Mouse (Mus musculus) adrenal gland, postnatal 10 days (tissue): ENCODE data around the gene Mybph. TPM values are rescaled to one million over a fixed set of nuclear protein-coding genes. Genes with fewer than 3 reads are reported as not detected.

Experiments used
- DNase-seq: peaks from one replicate; pipeline ENCODE4 v3.0.0; 2021; ENCODE audit warnings: mixed read lengths
- total RNA-seq, 2 experiments: library from RNA; stranded (reverse); gene quantifications; 2 replicates each; pipeline ENCODE4 v1.2.3; 2021

Gene Mybph
- total RNA-seq, 2 experiments from 2014 or later = 4.2 to 5.0 TPM

DNA sequence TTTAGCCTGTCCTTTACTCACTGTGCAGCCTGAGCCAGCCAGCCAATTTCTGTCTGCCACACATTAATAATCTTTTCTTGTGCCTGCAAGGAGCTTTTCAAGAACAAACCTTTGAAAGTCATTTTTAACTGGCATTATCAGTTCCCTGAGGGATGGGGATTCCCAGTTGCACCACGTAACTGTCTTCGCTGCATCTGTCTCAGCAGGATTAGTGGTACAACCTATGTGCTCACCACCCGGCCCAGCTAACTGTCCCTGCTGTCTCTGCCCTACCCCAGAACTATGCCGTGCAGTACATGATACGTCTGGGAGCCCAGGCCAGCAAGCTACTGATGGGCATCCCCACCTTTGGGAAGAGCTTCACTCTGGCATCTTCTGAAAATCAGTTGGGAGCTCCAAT is 5.0 kb upstream of the Mybph start:
- no peak for DNase-seq

- no peak for DNase-seq
Observed at GRCm38 (mm10) chr1:134188989-134189729, 4.1 kb upstream of the Mybph start.

- no peak for DNase-seq
Observed at GRCm38 (mm10) chr1:134191192-134191591, 2.1 kb upstream of the Mybph start.

GRCm38 (mm10) chr1:134192024-134192423 is 1.2 kb upstream of the Mybph start:
- no peak for DNase-seq

GRCm38 (mm10) chr1:134193674-134194197 is 488 bp downstream of the Mybph start:
- DNase-seq = no peak

DNA sequence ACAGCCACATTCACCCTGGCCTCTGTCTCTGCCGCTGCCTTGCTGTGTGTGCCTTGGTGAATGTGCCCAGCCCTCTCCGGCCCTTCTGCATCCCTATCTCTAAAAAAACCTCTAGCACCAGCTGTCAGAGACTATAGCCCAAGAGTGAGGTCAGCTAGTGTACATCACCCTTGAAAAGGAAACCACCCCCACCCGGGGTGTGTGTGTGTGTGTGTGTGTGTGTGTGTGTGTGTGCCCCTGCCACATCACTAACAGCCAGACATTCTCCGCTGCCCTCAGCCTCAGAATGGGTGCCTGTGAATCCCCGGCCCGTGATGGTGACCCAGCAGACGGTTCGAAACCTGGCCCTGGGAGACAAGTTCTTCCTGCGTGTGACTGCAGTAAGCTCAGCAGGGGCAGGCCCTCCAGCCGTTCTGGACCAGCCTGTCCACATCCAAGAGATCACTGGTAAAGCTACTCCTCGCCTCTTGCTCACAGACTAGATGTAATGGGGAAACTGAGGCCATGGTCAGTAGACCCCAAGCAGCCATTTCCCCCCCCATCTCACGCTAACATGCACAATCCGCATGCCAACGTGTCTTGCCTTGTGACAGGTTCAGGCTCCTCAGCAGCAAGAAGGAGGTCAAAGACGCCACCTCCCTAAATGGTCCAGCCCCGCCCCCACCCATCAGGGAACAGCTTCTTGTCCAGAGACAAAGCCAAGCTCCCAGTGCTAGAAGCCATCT is 1.2 kb downstream of the Mybph start:
- DNase-seq = no peak

DNA sequence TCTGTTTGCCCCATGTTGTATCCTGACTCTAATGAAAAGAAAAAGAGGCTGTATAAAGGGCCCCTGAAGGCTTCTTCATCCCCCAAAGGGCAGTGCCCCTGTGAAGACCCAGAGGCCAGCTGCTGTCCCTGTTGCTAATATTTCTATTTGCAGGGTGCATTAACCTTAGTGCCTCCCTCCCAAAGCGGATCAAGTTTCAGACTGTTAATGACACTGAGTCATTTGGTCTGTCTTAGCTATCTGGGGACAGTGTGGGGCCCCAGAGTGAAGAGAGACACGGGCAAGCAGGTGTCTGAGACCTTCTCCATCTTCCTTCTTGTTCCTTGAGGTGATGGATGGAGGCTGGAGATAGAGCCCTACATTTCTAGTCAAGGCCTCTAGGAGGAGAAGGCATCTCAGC is 1.9 kb downstream of the Mybph start:
- DNase-seq = no peak

- DNase-seq = no peak
Observed at GRCm38 (mm10) chr1:134195571-134195970, 2.3 kb downstream of the Mybph start.

DNA sequence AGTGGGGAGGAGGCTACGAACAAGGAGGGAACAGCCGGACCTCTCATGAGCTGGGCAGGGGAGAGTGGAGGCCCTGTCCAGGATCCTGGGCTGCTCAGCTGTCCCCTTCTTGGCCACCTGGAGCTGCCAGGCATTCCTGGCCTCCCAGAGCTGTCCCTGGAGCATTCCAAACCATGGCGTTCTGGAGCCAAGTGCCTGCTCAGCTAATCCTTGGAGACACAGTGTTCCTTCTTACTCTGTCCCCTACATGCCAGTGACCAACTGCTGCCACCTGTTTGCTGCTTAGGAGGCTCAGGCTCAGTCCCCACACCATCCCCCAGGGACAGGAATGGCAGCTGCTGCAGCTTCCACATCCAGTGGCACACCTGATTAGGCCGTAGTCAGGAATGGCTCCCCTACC is 2.7 kb downstream of the Mybph start:
- DNase-seq = peak; percentile 51

- peak; percentile 90 for DNase-seq
Observed at GRCm38 (mm10) chr1:134196386-134196785, 3.1 kb downstream of the Mybph start.

DNA sequence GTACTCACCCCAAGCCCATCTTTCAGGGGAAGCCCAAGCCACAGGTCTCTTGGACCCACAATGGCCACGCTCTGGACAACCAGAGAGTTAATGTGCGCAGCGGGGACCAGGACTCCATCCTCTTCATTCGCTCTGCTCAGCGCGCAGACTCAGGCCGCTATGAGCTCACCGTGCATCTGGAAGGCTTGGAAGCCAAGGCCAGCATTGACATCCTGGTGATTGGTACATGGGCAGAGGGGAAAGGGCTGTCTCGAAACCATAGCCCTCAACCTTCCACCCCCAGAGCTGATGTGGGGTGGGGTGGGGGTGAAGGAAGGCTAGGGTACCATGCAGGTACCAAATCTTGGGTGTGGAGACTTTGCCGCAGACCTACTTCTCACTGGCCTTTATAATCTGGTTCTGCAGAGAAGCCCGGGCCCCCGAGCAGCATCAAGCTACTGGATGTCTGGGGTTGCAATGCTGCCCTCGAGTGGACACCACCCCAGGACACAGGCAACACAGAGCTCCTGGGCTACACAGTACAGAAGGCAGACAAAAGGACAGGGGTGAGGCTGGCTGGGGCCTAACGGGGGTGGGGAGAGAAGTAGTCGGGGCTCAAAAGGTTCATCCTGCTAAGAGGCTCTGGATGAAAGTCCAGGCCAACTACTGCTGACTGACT is 4.2 kb downstream of the Mybph start:
- no peak for DNase-seq

GRCm38 (mm10) chr1:134198197-134198995 is 5.1 kb downstream of the Mybph start:
- DNase-seq = no peak

GRCm38 (mm10) chr1:134200481-134200880 is 7.2 kb downstream of the Mybph start:
- no peak for DNase-seq

DNA sequence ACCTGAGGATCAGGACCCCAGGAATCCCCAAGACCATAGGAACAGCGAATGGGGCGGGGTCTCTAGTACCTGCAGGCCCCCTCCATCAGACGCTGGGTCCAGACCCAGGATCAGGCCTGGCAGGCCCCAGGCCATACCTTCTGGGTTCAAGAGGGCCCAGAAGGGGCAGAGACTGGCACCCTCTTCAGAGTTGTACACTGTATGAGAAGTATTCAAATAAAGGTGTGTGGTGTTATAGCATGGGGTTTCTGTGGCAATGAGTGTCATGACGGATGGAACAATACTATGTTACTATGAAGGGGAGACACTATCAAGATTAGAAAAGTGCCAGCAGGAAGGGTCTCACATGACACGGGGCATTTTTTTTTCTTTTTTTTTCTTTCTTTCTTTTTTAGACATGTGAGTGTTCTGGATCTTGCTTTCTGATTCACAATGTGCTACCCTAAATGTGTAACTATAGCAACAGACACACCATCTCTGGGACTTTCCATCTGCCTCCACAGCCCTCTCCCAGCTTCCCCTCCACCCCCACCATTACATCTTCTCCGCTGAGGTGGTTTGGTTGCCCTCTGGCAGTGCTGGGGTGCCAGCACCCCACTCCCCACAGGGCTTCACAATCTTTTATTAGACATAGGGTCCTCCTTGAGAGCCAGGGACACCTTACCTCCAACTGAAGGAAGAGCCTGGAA is 7.9 kb downstream of the Mybph start:
- DNase-seq = no peak

DNA sequence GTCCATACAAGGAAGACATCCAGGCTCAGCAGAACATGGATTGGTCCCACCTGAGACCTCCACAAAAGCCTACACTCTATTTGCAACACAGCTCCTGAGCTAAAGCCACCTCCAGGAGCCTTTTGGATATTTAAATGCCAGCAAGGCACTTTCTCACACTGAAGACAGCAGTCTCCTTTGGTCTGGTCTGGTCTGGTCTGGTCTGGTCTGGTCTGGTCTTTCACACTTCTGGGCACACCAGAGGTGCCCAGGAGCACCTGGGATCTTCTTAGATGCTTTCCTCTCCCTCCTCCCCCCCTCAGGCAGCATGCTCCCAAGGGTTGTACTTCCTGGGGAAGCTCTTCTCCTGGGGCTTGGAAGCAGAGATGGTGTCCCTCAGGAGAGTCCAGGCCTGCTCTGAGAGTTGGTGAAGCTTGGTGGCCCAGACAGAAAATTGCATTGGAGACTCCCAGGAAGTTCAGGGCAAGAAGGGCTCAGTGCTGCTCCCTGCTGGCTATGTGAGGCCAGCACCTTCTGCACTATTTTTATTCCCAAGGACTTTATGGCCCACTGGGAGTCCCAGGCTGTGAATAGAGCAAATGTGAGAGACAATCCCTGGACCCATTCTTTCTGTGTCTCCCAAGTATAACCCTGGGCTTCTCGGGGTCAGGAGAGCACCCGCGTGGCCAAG is 8.6 kb downstream of the Mybph start:
- peak; percentile 77 for DNase-seq

- no peak for DNase-seq
Observed at GRCm38 (mm10) chr1:134204230-134204629, 11.0 kb downstream of the Mybph start.

DNA sequence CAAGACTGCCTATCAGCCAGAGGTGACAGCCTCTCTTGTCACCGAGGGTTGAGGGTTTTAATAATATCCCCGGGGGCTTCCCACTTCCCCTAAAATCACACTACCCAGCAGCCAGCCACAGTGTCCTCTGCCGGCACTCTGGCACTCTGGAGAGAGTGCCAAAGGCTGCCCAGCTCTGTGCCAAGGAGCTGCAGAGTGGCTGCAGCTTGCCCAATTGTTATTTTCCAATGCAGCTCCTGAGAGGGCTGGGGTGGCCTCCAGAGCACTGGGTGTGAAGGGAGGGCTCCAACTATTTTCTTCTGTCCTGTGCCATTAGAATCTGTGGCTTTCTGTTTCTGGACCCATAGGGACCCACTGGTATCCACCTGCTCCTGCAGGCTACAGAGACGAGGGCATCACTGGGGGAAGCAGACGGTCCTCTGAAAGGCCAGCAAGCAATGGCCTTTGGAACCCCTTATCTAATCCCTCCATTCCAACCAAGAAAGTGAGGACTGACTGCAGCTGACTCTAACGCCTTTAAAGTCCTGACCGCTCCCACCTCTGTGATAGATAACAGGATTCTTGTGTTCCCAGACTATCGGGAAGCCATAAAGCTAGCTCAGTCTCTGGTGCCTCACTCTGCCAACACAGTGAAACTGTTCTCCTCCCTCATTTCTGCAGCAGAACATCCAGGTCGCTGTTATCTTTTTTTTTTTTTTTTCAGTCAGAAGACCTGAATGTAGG is 12.2 kb downstream of the Mybph start:
- DNase-seq = peak; percentile 71

- DNase-seq = peak; percentile 16
Observed at GRCm38 (mm10) chr1:134206085-134206484, 12.8 kb downstream of the Mybph start.

- no peak for DNase-seq
Observed at GRCm38 (mm10) chr1:134210179-134210755, 17.0 kb downstream of the Mybph start.

DNA sequence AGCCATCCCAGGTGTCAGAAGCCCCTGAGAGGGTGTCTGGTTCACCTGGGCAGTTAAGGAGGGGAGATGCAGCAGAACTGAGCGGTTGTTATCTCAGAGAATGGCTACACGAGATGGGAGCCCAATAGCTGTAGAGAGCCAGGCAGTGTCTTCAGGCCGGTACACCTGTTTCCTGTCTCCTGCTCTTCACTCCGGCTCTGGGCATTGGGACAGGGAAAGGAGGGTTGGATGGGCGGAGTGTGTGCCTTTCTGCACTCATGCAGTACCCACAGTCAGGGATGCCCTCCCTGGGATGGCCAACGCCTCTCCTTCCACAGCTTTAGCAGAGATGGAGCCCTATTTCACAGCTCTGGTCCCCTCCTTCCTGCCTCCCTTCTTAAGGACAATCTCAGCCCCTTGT is 17.8 kb downstream of the Mybph start:
- no peak for DNase-seq
